Mouse (Mus musculus) mouse trophoblast stem cell (cell line): Measurements from ENCODE around the gene Spa17.

ENCODE experiments used
- in situ Hi-C, 2 experiments: fragments of 300-500 bp; cut with MseI, MboI; formaldehyde crosslinking; loops; 2 replicates in 1 of 2; 3 replicates in 1 of 2; pipeline ENCODE4 v1.15.1; 2025

Gene Spa17

DNA sequence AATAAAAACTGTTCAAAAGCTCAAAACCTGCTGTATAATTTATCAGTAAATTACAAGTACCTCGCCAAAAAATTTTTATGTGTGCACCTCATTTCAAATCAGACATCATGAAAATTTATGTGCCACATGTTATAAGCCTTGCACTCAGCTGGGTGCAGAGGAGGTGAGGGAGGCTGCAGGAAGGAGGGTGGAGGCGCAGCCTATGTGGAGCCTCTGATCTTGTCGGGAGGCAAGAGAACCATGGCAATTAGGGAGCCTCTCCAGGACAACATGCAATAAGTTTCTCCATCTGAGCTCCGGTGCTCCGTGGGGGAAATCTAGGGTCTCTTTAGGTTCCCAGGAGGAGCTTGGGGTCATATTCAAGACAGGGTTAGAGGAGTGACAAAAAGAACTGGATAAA is 46.1 kb downstream of the Spa17 start:
- in situ Hi-C loops, result no loop called here

DNA sequence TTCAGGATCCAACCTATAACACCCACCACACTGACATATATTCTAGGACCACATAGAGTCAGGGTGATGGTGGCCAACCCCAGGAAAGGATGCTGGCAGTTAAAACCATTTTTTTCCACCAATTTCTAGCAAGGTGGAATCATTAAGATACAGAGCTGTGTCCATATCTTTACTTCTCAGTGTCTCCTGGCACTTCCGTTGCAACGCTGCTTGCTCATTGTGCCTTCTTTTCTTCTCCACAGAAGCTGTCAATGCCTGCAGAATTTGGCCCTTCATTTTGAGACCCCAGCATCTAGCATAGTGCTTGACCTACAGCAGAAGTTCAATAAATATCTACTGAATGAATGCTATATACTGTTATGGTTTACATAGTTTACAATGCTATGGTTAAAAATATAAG is 46.5 kb downstream of the Spa17 start:
- in situ Hi-C loops, result no loop called here

DNA sequence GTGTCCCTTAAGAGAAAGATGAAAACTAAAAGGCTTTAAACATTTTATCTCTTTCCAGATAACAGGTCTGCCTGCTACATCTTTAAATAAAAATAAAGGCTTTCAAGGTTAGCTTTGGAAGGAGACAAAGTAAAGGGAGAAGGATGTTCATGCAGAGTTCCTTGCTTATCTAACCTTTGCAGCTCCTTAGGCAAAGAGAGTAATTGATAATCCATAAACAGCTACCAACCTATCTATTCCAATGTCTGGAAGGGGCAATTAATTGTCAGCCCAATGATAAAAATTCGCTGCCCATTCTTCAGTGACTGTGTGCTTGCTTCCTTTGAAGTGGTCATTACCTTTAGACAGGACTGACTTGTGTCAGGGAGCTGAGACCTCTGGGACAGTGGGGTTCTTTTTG is 49.7 kb downstream of the Spa17 start:
- in situ Hi-C loops, result no loop called here

DNA sequence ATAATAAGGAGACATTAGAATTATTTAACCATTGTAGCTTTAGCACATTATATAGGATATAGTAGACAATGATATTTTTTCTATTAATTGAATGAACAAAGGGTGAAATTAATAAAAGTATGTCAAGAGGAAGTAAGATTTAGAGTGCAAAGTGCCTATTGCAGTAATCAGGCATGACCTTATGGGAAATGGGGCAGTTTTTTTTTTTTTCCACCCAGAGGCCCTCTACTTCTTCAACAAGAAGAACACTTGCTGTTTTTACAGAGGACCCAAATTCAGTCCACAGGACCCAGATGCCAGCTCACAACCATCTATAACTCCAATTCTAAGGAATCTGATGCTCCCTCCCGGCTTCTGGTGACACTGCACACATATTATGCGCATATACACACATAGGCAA is 52.9 kb downstream of the Spa17 start:
- in situ Hi-C loops, result no loop called here

DNA sequence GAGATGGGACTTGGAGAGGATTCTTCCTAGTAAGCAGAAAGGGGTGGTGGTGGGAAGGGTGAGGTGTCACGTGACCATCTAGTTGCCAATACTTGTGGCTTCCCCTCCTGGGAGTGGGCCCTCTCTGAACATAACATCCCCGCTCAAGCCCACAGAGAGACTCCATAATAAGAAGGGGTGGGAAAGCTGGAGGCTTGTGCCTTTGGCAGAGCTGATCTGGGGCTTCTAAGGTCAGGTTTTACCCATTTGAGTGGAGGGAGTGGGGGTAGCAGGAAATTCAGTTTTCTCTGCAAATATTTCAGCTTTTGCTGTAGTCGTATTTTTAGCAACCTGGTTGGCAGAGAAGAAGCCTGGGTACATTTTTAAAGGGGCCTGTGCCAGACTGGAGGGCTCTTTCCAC is 57.2 kb downstream of the Spa17 start:
- in situ Hi-C loops, result no loop called here

DNA sequence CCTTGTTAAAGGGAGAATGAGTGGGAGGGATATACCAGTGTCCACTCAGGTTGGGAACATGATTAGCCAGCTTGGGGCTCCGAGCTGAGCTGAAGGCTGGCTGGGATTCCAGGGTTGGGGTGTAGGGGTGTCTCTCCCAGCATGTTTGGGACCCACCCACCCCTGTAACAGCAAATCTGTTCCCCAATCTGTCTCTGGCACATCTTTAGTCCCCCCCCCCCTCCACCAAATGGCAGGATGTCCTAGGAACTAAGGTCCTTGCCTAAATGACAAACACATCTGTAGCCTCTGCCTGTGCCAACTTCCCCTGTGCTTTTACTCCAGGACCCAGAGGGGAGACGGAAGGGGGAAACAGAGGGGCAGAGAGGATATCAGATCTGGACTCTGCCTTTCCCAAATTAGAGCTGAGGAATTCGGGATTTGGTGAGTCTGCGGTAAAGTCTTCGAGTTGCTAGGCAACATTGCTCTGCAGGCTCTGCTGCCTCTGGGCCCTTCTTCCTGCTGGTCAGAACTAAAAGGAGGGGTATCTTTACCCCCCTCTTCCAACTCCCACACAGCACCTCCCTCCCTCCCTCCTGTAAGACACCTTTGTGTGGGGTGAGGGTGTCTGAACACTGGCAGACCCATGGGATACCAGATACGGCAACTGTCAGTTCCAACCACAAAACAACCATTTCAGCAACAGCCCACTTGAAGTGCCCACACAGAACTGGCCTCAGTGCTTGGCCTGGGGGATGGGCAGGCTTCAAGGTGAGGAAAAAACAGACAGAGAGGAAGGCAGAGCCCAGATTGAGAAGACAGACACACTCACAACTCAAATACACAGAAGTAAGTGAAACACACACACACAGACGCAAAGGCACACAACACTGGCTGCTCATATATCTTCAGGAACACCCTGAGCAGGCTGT is 58.4 kb downstream of the Spa17 start, which contains the start of gene Siae:
TSS of gene Siae (plus strand) at position 861 of the 911 bp plus-strand sequence.
- in situ Hi-C loops, result no loop called here

DNA sequence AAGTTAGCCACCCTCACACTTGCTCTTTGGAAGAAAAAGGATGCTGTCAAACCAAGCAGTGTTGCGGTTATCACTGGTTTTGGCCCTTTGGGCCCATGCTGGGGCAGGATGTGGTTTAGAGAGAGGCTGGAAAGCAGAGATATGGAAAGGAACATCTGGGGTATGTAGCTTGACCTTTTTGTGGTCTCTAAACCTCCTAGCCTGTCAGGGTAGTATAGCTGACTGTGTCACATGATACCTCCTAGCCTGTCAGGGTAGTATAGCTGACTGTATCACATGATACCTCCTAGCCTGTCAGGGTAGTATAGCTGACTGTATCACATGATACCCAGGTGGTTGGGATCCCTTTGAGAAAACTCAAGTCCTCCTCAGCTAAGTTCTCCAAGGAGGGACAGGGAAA is 59.2 kb downstream of the Spa17 start:
- in situ Hi-C loops, result no loop called here
